ENCODE assay signal across 6 mouse cellular contexts in the genomic region with DNA sequence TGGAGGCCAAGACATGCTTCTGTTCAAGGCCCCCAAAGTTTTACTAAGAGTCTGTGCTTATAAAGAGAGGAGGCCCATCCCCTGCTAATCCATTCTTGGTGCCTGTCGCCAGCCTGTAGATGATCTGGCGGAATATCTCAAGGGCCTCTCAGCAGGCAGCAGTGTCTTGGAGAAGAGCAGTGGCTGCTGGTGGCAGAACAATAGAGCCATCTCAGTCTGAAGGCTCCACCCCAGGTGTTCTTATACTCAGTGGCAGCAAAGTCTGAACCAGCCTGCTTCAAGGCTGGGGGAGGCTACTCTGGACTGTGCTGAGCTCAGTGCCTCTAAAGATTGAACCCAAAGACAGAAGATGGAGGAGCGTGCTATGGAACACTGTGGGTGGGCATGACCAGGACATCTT.
"Had no signal": no experiment of that assay in that cellular context is flagged by ENCODE, and none has a peak within 500 bp of the region (broad histone marks: within the 10 kb centered on the region; RNA-seq: fewer than 3 reads in every experiment).

No protein-coding gene starts in this region.

- DNase-seq: liver, embryonic 13.5 days; liver, postnatal 0 days; lung, adult 2 months; lung, postnatal 14 days; lung, postnatal 36 days; right cerebral cortex, postnatal 14 days had no signal
